Mouse (Mus musculus) embryonic fibroblast, embryonic 13.5 days (primary cell): ENCODE measurements at regions not wholly inside any gene's neighbourhood (a gene's known extent, or its start where the extent isn't known, plus 50 kb on each side); places are given as distances from the start of the nearest gene placed in this dataset.

Experiments used
- CTCF ChIP-seq: IDR thresholded peaks from 2 replicates; pipeline ENCODE4 v1.5.1; 2011; ENCODE audit warnings: mild to moderate bottlenecking, control low read depth, low read length, moderate library complexity, borderline replicate concordance; ENCODE audit not compliant: insufficient read depth
- POLR2A ChIP-seq: IDR thresholded peaks from 2 replicates; pipeline ENCODE4 v1.6.1; 2011; ENCODE audit warnings: low read depth, mild to moderate bottlenecking, control low read depth, low read length, moderate library complexity

GRCm38 (mm10) chr16:74683371-74683770, 271.7 kb upstream of the Robo2 start:
- TF ChIP-seq CTCF (no peak), POLR2A (no peak)
